Mouse (Mus musculus) frontal cortex, adult (tissue): ENCODE measurements at regions not wholly inside any gene's neighbourhood (a gene's known extent, or its start where the extent isn't known, plus 50 kb on each side); places are given as distances from the start of the nearest gene placed in this dataset.

Source experiments
- ATAC-seq: cut with Nextera tagmentation; 2 replicates; pipeline ENCODE4 v1.9.2; 2017; ENCODE audit warnings: mild to moderate bottlenecking, moderate library complexity, mixed read lengths; ENCODE audit not compliant: low TSS enrichment

DNA sequence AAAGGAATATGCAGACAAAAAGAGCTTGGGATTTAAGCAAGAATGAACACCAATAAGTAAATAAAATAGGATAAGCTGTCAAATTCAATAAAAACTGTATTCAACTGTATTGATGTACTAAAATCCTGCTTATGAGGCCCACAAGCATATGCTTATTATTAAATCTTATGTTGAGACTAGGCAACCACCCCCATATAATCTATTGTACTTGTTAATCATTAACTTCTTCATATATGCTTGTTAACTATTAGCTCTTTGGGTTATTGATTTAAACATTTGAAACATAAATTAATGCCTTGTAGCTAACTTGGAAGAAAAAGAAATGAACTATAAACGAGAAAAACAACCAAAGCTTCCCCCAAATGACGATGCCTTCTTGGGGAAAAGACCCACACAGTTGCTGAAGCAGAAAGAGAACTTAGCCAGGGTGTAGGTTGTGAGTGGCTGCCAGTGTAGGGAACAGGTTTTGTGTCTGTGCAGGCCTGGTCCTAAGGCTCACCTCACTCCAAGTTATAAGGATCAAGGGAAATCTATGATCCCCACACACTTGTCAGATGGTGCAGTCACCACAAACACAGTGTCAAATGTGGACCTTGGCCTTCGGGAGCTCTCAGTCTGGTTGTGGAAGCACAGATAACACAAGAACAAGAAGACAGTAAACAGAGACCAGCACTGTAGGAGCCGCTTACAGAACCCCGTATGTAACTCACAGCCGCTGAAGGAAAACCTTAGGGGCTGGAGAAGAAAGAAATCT is 71.8 kb upstream of the Cited2 start:
- ATAC-seq: no peak

DNA sequence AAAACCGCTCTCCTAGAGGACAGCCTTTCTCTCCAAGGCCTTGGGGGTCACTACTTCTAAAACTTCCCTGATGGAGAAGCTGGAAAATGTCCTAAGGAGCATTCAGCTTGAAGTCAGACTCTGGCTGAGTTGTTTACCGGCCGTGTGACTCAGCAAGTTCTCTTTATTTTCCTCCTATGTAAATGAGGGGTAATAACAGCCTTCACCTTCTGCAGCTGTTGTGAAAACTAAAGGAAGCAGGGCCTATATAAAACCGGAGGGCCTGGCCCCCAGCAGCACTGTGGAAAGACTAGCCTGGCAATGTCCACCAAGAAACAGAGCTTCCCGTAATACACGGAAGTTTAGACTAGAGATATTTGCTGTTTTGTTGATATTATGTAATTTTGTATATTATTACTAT is 69.7 kb upstream of the Cited2 start:
- no peak for ATAC-seq

DNA sequence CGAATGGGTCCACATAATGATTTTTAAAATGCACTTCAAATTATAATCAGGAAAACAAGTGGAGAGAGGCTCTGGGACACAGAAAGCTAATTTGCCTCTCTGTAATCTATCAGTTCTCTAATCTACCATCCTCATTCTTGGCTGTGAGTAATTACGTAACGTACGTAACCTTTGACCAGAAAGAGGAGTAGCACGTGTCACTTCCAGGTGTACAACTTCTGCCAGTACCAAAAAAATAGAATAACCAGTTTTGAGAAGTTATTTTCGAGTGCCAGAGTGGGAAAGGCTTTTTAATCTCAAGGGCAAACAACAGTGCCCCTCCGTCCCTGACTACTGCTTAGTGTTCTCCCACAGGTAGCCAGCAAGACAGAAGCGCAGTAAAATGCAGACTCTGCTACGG is 69.2 kb upstream of the Cited2 start:
- no peak for ATAC-seq

DNA sequence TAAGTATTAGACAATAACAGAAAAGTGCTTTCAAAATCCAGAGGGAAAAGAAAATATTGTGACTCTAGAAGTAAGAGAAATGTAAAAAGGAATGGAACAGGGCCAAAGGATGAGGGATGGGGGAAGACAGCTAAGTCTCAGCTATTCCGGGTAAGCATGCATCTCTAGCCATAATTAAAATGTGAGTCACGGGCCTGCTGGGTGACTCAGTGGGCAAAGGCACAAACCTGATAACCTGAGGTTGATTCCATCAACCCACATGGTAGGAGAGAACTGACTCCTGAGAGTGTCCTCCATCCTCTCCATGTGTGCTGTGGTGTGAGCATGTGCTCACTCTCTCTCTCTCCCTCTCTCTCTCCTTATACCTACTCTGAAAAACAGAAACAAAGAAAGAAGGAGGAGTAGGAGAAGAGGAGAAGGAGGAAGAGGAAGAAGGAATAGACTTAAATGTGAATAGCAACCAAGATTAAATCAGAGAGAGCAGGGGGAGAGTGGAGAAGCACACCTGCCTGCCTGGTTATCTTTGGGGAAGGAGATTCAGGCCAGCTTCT is 68.6 kb upstream of the Cited2 start:
- peak; percentile 51 for ATAC-seq

DNA sequence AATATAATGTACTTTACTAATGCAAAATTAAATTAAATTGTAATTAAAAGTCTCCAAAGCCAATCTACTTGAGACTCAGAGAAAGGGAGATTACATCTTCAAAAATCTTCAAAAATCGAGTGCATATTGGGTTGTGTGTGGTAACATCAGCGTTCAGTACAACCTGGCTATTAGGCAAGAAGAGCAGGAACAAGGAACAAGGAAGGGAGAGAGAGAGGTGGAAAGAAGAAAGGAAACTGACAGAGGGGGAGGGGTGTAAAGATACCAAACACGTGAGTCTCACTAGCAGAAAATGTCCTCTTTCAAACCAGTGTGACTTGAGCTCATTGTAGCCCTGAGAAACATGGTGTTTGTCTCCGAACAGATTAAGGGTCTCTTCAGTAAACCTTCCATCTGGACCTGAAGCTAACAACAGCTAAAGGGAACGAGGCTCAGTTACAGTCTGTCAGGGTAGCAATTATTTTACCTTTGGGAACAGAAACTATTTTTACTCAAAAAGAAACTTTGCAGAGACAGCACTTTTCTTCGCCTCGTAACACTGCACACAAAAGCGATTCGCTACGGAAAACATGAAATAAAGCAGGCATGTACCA is 67.5 kb upstream of the Cited2 start:
- ATAC-seq: no peak

DNA sequence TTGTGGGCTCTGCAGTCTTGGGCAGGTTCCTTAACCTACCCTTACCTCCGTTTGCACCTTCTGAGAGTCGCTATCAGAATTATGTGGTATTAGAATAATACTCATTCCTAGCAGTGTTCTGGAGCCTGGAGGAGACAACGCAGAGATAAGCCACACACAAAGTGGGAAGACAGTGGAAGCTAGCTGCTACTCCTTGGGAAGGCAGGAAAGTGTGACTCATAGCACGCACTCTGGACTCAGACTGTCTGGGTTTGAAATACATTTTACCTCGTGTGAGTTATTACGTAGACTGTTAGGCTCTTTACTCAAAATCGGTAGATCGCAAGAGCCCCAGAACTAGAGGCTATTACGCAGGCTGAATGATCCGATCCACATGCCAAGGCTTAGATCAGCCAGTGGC is 66.7 kb upstream of the Cited2 start:
- ATAC-seq: peak; percentile 94

DNA sequence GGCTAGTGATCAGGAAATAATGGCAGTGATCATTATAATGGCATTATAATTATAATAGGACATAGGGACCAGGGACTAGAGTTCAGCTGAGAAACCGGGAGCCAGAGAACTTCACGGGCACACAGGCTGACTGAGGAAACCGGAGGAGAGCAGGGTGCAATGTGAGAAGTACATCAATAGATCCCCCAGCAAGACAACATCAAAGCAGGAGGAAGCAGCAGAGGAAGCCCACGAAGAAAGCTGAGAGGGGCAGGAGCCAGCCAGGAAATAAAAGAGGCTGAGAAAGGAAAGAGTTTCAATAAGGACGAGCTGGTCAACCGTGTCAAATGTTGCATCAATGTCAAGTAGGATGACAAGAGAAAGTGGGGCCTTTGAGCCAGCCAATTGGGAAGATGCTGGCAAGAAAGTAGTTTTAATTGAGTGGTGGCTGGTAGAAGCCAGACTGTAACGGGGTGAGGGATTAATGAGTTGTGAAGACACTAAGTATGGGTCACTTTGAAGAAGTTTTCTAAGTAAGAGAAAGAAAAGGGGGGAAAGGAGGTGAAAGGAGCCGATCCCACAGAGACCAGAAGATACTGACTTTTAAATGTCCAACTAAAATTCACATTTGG is 66.0 kb upstream of the Cited2 start:
- no peak for ATAC-seq

DNA sequence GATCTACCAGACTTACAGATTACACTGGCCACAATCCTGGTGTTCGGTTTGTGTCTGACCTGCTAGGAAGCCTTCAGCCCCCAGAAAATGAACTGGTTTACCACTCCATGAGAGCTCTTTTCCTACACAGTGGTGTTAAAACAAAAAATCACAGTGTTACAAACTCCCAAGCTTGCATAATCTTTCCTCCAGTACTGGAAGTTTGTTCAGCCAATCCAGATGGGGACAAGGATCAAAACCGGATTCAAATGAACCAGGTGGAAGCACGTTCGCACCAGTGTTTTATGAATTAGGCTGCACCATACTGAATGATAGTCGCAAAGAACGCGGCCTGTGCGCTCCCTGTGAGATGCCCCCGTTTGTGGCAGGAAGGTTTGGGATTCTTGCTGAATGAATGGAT is 63.4 kb upstream of the Cited2 start:
- ATAC-seq: no peak

DNA sequence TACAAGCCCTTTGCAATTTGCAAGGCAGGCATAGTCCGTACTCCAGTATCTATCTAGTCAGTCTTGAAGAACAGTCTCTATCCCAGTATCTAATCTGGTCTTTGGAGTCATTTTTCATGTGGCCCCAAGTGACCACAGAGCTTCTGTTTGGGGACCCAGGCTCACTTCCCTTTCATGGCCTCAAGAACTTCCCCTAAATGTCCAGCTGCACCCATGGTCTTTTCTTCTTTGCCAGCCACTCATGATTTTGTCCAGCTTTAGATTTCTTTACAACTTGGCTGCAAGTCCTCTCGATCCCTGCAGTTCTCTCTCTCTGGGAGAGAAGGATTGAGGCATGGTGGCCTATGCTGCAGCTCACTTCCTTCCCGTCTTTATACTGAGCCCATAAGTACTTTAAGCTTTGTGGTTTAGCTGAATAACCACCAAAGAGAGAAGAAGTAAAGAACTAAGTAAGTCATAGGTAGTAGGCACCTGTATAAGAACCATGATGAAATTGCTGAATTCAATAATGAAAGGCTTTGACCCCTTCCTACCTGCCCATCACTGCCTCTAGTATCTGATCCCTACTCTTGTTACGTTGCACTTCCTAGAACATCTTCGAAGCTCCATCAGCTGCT is 62.1 kb upstream of the Cited2 start:
- ATAC-seq: no peak

DNA sequence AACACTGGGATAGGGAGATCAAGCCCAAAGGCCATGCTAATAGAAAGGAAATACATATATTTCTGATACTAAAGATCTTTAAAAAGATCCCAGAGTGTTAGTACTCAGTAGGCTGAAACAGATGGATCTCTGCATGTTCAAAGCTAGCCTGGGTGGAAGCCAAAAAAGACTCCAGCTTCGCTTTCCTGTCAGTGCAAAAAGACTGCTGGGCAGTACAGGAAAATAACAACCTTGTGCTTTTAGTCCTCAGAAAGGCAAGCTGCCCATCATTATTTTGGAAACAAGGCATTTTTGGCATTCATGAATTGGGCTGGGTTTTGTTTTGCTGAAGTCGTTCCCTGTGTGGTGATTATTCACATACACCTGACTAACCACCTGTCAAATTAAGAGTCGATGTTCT is 56.9 kb upstream of the Cited2 start:
- ATAC-seq: no peak

DNA sequence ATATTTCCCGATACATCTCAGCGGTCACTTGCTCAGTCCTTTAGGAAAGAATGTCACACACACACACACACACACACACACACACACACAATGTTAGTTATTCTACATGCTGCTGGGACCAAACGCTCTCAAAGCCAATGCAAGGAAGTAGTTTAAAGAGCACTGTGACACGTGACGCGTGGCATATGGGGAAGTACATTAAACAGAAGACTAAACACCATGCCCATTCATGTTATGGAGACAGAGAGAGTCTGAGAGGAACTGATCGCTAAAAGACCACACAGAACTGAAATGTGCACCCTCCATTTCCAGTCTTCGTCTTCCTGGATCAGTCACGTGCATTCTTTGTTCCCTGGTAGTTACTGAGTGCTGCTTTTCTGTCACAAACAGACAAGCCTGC is 53.6 kb upstream of the Cited2 start:
- no peak for ATAC-seq
